Comparison of ENCODE assay signal across 11 mouse cellular contexts in the genomic region with DNA sequence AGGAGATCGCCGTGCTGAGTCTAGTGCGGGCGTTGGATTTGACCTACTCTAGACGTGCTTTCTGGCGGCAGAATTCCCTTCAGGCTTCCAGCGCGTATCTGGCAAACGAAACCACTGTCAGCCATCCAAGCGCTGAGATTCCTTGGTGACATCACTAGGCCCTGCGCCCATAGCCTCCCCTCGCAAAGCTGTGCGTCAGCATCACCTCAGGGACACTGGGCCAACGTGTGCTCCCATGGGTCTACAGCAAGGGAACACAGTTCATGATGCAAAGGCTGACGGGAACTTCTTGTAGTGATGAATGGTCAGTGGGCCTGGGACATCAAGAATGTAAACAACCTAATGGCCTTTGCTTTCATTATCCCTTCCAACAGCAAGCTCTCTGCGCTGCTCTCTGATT.
DNase-seq lines count a peak whose midpoint lies in the region; ATAC-seq and TF ChIP-seq lines count a peak whose summit lies in the region.
"Had no signal": no experiment of that assay in that cellular context is flagged by ENCODE, and none has a peak within 500 bp of the region (broad histone marks: within the 10 kb centered on the region; RNA-seq: fewer than 3 reads in every experiment).

No protein-coding gene starts in this region.

- no peak overlapping the region for H3K4me3 ChIP-seq in kidney, adult 2 months (ENCODE audit: insufficient read depth, low read depth, low read length)
- H3K4me3 ChIP-seq in forebrain, embryonic 15.5 days, result no peak overlapping the region
- H3K4me3 ChIP-seq: hindbrain, embryonic 15.5 days; megakaryocyte, embryonic 14.5 days had no signal

- no peak for TF ChIP-seq POLR2A in kidney, adult 2 months (IDR thresholded peaks at IDR 0.05; ENCODE audit: low read depth, low read length)

- H3K27ac ChIP-seq in kidney, adult 2 months (ENCODE audit: insufficient read depth, low read depth, low read length), result no peak overlapping the region; the same call in 1 of the 2 replicates
- H3K27ac ChIP-seq in forebrain, embryonic 15.5 days (replicated peaks), result no peak overlapping the region
- H3K27ac ChIP-seq: hindbrain, embryonic 15.5 days had no signal

- no peak for TF ChIP-seq CTCF in kidney, adult 2 months (conservative IDR thresholded peaks at IDR 0.05; ENCODE audit: insufficient read depth, insufficient read length, low read depth, low read length)

- DNase-seq in adrenal gland, adult (ENCODE audit: inconsistent age in 2 of 2, low spot score in 1 of 2), result peak; percentile 29 to 63
- DNase-seq in gastrocnemius, adult 18-20 months (ENCODE audit: low spot score), result peak; percentile 84
- peak; percentile 60 for DNase-seq in kidney, adult 2 months
- peak; percentile 76 to 85 for DNase-seq in lung, postnatal 4 days
- DNase-seq in left cerebral cortex, adult 8-10 months (ENCODE audit: low spot score in 2 of 2), result no peak
- DNase-seq in cerebellum, adult 11 months, result no peak
- DNase-seq in frontal cortex, postnatal 14 days (ENCODE audit: low spot score in 2 of 2), result no peak

- no peaks in the 10 kb centered on the region for H3K27me3 ChIP-seq in kidney, adult 2 months (replicated peaks; ENCODE audit: control insufficient read depth, insufficient read depth, low read length)
- no peaks in the 10 kb centered on the region for H3K27me3 ChIP-seq in forebrain, embryonic 15.5 days
- H3K27me3 ChIP-seq: hindbrain, embryonic 15.5 days; megakaryocyte, embryonic 14.5 days had no signal

- ATAC-seq in forebrain, embryonic 15.5 days (replicated peaks), result no peak

- 79% methylated on average over 16 of the region's 16 CpGs for WGBS in kidney, adult 2 months
- WGBS in forebrain, embryonic 15.5 days, result 75% methylated on average over 16 of the region's 16 CpGs

- no peaks in the 10 kb centered on the region for H3K4me1 ChIP-seq in kidney, adult 2 months (ENCODE audit: control insufficient read depth, insufficient read depth, low read length)
- peaks cover 12% of the 10 kb centered on the region for H3K4me1 ChIP-seq in forebrain, embryonic 15.5 days
- H3K4me1 ChIP-seq: megakaryocyte, embryonic 14.5 days had no signal

- no peaks in the 10 kb centered on the region for H3K9me3 ChIP-seq in forebrain, embryonic 15.5 days
- H3K9me3 ChIP-seq: hindbrain, embryonic 15.5 days; megakaryocyte, embryonic 14.5 days had no signal

- no peak overlapping the region for H3K9ac ChIP-seq in forebrain, embryonic 15.5 days (replicated peaks)
- H3K9ac ChIP-seq: hindbrain, embryonic 15.5 days had no signal

- no peaks in the 10 kb centered on the region for H3K36me3 ChIP-seq in kidney, adult 2 months (ENCODE audit: control insufficient read depth, insufficient read depth, low read length)
- H3K36me3 ChIP-seq in forebrain, embryonic 15.5 days, result no peaks in the 10 kb centered on the region
- H3K36me3 ChIP-seq: G1E; hindbrain, embryonic 15.5 days had no signal

- no peak overlapping the region for H3K4me2 ChIP-seq in forebrain, embryonic 15.5 days (replicated peaks)
- H3K4me2 ChIP-seq: hindbrain, embryonic 15.5 days had no signal

Comparison
In these comparisons a context has a peak if more than half of its experiments do, and no peak if none do; other contexts are left out.
1. DNase-seq: peak in adrenal gland, adult (2 of 2), gastrocnemius, adult 18-20 months (single experiment), kidney, adult 2 months (single experiment) and lung, postnatal 4 days (2 of 2); none in left cerebral cortex, adult 8-10 months (0 of 2), cerebellum, adult 11 months (single experiment) and frontal cortex, postnatal 14 days (0 of 2).